Mouse (Mus musculus) layer of hippocampus, adult 9-10 months (tissue): Measurements from ENCODE around the gene 1700025G04Rik.

Source experiments
- DNase-seq: peaks from one replicate; pipeline ENCODE4 v3.0.0; 2022; ENCODE audit warnings: low spot score

The 1700025G04Rik gene

DNA sequence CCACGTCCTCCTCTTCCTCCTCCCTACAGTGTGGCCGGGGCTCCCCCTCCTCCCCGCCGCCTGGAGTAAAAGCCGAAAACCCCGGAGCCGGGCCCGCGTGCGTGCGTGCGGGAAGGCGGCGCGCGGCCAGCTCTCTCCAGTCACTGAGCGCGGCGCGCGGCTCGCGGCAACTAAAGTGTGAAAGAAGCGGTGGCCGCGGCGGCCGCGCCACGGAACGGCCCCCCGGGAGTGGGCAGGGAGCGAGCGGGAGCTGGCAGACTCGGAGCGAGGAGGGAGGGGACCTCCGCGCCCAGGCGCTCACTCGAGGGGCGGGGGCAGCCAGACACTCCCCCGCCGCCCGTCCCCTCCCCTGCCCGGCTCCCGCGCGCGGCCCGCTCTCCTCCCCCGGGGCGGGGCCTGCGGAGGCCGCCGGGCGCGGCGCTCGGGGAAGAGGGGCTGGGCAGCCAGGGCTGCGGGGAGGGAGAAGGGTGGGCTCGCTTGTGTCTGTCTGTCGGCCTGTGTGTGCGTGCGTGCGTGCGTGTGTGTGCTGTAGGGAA lies at the start of gene 1700025G04Rik:
Gene 1700025G04Rik, minus strand, starts transcription at position 108 of the 536 bp plus-strand sequence.
- DNase-seq = no peak

DNA sequence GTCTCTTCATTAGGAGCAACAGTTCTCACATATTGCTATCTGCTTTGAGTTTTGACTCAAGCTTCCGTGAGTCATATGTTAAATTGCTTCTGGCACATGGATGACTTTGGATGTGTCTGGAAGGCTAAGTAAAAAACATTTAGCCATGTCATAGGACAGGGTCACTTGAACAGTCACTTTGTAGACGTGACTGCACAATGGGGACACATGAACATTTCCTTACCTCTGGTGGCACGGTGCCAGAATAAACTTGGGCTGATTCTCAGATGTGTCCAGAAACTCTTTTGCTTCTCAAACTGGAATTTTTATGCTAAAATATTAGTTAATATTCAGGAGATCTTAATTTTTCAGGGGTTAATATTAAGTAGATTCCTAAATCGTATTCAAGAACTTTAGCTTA lies 49.6 kb upstream of the 1700025G04Rik start:
- DNase-seq = no peak

DNA sequence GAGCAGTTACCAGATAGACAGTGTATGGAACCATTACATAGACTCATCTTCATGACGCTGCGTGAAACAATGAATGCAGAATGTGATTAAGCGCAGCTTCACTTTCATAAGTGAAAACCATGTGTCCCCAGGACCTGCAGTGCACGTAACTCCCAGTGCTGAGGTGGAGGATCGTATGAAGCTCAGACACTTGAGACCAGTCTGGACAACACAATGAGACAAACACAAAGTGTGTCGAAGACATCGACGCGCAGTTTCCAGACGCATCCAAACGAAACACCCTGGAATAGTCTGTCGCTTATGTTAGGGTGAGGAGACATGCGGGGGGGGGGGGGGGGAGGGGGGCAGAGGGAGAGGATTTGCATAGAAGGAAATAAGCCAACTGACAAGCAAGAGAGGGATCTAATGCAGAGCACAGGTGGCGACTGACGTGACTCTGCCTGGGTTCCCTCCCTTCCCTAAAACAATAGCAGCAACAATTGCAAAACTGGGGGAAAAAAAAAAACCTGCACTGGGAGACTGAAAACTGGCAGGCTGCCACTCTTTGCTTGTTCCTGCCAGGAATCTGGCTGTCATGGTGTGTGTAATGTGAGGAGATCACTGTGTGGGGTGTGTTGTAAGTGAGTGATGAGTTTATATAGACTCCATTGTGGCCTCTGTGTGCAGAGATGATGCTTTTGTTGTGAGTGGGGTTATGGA lies 40.3 kb upstream of the 1700025G04Rik start:
- peak; percentile 24 for DNase-seq

DNA sequence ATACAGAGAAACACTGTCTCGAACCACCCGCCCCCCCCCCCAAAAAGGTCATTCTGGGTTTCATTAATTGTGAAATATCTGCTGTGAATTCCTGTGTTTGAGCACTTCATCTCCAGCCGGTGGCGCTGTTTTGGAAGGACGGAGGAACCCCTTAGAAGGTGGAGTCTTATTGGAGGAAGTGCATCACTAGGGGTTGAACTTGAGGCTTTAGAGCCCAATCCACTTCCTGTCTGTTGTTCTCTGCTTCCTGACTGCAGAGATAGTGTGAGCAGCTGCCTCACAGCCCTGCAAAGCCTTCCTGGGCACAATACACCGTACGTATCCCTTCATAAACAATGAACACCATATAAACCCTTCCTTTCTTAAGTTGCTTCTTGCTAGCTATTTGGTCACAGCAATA lies 35.5 kb upstream of the 1700025G04Rik start:
- no peak for DNase-seq

DNA sequence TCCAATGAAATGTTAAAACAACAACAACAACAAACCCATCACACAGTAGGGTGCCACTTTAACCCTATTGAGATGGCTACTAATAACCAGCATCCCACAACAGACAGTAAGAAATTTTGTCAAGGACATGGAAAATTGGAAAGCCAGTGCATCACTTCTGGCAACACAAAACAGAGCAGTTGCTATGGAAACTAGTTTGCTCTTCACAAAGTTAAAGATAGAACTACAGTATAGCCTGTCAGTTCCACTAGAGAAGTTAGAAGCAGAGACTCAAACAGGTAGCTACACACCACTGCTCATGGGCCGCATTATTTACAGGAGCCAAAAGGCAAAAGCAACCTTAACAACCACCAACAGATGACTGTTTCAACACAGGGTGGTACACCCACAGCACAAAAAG lies 20.2 kb upstream of the 1700025G04Rik start:
- no peak for DNase-seq

DNA sequence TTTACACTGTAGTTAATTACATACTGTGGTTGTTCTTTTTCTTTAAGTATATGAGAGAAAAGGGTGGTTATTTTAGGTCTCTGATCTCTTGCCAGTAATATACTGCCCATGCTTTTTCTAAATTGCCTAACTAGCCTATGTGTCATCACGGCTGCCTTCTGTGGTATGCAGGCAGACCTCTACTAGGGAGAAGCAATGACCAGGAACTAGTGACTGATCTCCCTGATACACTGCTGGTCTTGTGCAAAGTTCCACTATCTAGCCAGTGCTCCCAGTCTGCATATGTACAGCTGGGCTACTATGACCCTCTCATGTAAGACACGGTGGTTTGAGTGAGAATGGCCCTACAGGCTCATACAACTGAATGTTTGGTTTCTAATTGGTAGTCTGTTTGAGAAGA lies 16.2 kb upstream of the 1700025G04Rik start:
- no peak for DNase-seq

DNA sequence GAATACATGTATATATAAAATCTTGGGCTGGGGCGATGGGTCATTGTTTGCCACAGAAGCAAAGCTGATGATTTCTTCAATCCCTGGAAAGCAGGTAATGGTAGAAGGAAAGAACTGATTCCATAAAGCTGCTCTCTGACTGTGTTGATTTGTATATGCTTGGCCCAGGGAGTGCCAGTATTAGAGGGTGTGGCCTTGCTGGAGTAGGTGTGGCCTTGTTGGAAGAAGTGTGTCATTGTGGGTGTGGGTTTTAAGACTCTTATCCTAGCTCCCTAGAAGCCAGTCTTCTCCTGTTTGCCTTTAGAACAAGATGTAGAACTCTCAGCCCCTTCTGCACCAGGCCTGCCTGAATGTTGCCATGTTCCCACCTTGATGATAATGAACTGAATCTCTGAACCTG lies 15.3 kb upstream of the 1700025G04Rik start:
- DNase-seq = no peak

DNA sequence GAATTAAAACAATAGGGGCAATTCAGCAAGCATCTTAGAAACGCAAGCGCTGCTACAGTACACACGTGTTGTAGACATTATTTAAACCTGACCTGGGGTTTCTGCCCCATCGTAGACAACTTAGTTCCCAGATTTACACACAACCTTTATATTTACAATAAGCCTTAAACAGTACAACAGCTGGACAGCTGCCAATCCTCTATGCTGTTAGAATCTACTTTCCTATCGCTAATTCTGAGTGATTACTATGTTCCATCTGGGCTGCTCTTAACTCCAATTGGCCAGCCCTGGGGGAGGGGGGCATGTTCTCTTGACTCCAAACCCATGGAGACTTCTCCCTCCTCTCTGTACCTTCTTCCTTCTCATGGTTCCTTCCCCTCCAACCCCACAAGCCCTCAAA lies 11.8 kb upstream of the 1700025G04Rik start:
- DNase-seq = no peak

DNA sequence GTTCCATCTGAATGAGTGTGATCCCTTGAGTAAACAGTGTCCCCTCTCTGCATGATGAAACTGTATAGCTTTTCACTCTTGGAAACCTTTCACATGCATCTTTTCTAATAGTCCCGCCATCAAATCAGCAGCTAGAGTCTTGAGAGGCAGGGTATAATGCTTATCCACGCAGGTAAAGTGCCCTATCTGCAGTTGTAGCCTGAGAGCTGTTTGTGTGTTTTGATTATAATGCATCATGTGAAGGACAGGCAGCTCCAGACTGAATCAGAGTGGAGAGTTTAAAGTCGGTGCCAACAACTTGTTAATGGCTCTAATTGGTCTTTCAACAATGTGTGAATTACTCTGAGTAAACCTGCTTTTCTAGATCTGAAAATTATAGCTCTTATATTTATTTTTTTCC lies 6.1 kb upstream of the 1700025G04Rik start:
- no peak for DNase-seq

DNA sequence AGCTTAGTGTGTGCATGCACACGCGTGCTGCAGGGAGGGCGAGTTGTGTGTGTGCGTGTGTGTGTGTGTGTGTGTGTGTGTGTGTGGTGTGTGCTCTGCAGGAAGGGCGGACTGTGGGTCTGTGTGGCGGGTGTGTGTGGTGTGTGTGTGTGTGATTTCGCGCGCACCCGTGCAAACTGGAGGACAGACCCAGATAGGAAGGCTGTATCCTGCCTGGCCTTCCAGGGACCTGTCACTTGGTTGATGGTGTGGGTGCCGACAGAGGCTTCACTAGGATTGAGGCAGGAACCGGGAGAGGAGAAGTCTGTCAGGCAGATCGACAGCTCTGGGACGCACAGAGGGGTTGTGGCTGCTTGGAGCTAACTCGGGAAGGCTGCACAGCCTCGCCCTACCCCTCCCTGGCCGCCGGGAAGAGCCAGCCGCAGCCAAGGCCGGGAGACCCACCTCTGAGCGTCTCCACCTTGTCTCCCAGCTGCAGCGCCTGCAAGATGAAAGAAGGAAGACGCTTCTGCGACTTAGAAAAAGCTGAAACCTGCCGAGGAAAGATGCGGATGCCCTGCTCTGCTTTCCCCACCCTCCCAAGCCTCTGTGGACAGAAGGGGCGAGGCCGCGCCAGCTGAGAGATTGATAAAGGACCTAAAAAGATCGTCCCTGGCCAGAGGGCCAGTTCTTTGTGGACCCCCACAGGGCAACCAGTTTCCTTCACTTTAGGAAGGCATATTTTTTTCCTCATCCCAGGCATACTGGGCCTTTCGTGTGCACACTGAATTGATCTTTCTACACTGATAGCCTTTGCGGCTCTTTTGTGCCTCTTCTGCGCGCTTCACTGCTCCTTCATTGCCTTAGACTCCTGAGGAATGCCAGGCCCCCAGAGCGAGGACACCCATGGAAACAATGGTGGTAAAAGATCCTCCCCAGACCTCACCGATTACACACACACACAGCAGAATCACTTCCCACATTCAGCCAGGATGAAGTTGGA lies 930 bp upstream of the 1700025G04Rik start:
- DNase-seq = no peak

DNA sequence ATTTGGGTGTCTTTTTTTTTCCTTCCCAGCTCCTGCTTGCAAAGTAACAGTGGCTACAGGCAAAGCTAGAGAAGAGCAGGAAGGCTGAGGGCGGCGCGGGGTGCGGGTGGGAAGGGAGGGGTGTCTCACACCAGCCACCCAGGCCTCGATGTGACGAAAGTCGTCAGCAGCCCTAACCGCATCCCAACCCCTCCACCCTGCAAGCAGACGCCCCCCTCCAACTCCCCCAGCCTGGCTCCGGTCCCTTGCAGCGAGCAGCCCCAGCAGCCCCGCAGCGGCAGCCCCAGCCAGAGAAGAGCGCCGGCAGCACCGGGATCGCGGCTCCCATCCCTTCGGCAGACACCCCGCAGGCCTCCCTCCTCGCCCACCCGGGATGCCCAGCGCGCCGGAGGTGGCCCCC lies 399 bp downstream of the 1700025G04Rik start:
- DNase-seq = no peak

DNA sequence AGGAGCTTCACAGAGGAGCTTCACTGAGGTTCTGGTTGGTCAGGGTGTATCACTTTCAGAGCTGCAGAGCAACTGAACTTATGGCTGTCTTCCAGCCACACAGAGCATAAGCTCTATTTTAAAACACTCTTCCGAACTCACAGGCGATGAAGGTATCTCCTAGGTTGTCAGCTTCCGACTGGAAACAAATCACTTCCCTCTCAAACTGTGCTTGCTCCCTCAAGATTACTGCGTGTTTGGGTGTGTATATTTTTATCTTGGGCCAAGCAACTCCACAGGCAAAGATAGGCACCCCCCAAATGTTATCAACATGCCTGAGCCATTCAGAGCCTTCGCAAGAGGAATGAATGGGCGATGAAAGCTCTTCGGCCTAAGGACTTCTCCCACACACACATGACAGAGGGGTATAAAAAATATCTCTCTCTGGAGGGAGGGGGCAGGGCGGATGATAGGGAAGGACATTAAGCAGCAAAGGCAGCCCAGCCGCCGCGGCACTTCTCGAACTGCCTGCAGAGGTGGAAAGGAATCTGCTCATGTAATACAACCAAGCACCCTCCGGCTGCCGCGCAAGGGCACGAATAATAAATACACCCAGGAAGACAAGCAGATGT lies 1.0 kb downstream of the 1700025G04Rik start:
- DNase-seq = no peak

DNA sequence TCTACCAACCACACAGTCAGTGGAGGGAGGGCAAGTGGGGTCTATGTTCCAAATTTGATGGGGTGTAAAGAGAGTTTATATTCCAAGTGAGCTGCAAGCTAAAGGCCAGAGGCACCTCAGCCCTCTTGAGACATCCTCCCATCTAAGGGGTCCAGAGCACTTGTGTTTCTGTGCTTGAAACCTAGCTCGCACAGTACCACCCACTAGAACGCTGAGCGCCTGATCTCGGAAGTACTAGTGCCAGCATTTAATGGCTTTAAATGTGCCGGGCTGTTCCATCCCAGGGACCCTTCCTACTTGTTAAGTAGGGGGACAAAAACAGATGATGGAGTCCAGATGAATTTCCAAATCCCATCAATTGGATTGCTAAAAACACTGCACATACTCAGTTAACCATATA lies 1.9 kb downstream of the 1700025G04Rik start:
- DNase-seq = no peak

DNA sequence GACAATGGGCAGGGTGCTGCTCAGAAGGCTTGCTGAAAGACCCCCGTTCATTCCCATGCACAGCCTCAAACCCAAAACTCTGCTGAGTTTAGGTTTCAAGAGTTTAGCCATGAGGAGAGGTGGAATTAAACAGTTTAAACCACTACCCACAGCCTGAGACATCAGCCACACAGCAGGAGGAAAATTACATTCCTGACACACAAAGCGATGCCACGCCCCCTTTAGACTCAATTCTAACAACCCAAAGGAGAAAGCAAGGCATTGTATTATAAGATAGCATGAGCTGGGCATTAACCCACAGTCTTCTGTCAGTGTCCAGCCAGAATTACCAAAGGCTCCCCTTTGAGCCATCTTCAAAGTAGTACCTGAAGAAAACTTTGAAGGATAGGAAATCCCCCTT lies 3.0 kb downstream of the 1700025G04Rik start:
- no peak for DNase-seq

DNA sequence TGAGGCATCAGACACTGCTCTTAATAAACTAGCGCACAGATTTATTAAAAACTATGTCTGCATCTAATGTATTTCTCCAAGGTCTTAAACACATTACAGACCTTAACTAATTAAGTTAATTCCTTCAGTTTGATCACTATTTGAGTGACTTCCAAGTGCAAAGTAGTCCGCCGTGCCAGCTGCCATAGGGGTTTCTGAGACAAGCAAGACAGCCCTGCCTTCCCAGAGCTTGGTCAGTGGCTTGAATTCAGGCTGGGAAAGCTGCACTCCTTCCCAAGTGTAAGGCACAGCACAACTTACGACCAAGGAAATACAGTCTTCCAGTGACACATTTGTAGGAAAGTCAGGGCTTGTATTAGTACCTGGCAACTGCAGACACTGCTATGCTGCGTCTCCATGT lies 4.4 kb downstream of the 1700025G04Rik start:
- no peak for DNase-seq

DNA sequence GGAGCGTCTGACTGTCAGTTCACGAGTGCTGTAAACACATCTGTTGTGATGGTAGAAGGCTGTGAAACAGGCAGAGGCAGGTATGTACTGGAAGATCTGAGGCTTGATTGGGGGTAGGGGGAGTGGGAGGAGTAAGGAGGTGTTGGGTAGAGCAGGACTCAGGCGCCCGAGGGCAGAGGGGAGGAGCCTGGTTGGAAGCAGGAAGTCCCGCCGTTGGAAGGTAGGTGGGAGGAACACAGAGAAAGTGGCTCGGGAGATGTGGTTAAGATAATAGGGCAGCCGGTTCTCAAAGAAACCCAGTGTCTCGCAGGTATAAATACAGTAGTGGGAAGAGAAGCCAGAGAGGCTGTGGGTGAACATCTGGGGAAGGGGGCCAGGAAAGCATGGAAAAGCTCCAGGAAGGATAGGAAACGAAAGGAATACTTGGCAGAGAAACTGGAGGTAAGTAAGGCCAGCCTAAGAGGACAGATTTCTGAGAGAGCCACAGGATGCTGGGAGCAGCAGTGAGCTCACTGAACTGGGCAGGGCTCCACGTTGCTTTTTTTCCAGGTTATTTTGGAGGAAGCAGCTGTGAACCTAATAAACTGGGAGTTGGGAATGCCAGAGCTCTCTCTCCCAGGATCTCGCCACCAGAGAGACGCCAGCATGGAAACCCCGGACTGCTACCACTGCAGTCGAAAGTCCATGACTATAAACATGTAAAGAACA lies 5.1 kb downstream of the 1700025G04Rik start:
- no peak for DNase-seq

DNA sequence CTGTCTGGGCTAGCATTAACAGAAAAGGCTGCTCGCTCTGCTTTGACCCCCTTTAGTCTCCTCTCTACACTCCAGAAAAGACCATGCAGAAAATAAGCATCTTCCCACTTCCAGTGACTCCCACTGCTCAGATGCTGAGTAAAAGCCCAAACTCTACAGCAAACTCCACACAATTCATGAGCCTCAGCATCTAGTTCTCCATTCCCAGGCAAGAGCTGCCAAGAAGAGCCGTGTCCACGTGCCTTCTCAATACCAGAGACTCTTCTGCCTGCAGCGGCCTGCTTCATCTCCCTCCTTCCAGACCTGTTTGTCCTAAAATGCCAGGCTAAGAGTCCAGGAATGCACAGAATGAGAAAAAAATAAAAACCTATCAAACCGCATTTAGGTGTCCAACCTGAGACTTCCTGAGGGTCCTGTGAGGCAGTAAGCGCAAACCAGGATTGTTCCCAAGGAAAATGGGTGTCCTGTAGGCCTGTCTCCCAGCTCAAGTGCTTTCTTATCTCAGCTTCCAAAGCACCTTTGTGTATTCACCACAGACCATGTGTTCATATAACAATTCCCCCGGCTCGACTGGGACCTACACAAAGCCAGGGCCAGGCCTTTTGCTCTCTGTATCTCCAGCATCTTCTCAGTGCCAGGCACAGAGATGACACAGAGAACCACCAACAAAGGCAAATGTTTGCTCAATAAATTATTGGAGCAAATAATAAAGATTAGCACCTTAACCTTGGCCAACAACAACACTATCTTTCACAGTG lies 7.8 kb downstream of the 1700025G04Rik start:
- no peak for DNase-seq

DNA sequence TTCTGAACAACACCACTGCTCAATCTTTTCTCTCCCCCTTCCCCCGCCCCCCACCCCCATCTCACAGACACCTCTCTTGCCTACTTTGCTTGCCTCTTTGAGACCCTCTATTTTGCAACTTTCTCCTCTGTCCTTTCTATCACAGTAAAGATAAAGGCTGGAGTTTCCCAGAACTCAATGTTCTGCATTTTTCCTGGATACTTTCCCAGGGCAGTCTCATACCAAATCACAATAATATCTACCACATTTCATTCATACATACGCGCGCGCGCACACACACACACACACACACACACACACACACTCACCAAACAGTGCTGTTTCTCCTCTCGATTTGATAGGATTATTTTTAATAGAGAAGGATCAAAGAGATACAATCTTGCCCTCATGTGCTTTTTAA lies 8.8 kb downstream of the 1700025G04Rik start:
- DNase-seq = no peak

DNA sequence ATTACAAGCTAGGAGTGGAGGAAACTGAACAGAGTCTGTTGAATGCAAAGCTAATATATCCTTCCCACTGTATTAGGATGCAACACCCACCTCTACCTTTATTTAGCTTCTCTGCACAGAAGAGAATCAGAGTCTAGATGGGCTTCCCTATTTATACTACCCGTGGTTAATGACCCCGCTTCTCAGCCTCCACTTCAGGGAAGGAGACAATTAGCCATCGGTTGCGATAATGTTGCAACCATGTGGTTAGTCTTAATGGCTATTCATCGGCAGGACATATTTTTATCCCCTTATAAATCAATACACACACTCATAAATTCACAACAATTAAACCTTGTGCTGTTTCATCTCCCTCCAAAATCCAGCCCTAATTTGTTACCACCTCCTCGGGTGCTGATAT lies 9.7 kb downstream of the 1700025G04Rik start:
- DNase-seq = no peak

DNA sequence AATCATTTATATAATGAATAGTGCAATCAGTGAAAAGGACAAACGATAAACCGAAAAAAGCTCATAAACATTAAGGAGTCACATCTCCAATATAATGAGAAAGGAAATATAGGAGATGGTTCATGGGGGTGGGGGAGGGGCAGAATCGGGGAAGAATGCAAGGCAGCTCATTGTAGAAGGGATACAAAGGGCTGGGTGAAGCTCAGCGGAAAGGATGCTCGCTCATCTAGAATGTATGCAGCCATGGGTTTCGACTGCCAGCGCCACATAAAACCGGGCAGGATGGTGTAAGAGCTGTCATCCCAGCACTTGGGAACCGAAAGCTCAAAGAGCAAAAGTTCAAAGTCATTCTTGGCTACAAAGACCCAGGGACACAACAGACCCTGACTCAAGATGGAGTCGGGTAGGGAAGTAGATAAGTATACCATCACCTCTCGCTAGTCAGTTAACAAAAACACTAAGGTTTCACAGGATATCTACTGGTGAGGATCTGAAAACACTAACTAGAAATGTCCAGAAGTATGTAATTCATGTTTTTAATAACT lies 12.7 kb downstream of the 1700025G04Rik start:
- no peak for DNase-seq
